Mouse (Mus musculus): ENCODE data around the gene Tbc1d25.

DNA sequence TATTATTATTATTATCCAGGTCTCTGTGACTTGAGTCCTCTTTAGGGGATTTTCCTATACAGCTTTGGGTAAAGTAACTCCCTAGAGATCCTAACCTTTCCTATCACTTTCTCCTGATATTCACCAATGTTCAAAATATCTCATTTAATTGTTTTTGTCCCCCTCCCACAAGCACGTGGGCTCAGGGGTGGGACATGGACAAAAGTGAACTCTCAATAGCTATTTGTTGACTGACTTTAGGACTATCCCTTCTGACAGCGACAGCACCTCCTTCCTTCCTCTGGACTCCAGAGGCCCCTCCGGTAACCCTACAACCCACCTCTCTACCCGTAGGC is 845 bp downstream of the Tbc1d25 start:
- no peak for TF ChIP-seq CTCF (IDR thresholded peaks at IDR 0.05 in 2 of 3, conservative IDR thresholded peaks at IDR 0.05 in 1 of 3; ENCODE audit: control insufficient read depth in 1 of 3, insufficient read depth in 1 of 3, low read depth in 2 of 3, low read length in 3 of 3, poor library complexity in 1 of 3, severe bottlenecking in 1 of 3)
- no peak for TF ChIP-seq ZNF384 (IDR thresholded peaks at IDR 0.05; ENCODE audit: low read depth, low read length)
- TF ChIP-seq POLR2A (IDR thresholded peaks at IDR 0.05; ENCODE audit: control insufficient read depth in 1 of 2, insufficient read depth in 1 of 2, low read depth in 1 of 2, low read length in 2 of 2, poor library complexity in 1 of 2), result no peak
- TF ChIP-seq USF1 (IDR thresholded peaks at IDR 0.05; ENCODE audit: low read depth, low read length), result peak; percentile 29; the same call in 1 of the 2 replicates
- no peak; a peak in 1 of 4 replicates for TF ChIP-seq EP300 (IDR thresholded peaks at IDR 0.05; ENCODE audit: low read depth in 1 of 2, low read length in 2 of 2)
- TF ChIP-seq TBP (IDR thresholded peaks at IDR 0.05; ENCODE audit: low read depth, low read length), result no peak
- TF ChIP-seq ZC3H11A (IDR thresholded peaks at IDR 0.05; ENCODE audit: low read depth, low read length), result no peak
- no peak for TF ChIP-seq TCF12 (IDR thresholded peaks at IDR 0.05; ENCODE audit: low read depth, low read length)
- TF ChIP-seq MAX (IDR thresholded peaks at IDR 0.05; ENCODE audit: low read length), result peak; percentile 71; the same call in 1 of the 2 replicates

Data from MEL (cell line).